Mouse (Mus musculus) hindbrain, embryonic 11.5 days (tissue): ENCODE measurements around the gene Polr3gl. TPM values are rescaled to one million over a fixed set of nuclear protein-coding genes. Genes with fewer than 3 reads are reported as not detected.

Experiments
- ATAC-seq: fragments of 200-750 bp; cut with Nextera tagmentation; 2 replicates; pipeline ENCODE4 v1.8.0; 2017; ENCODE audit warnings: mild to moderate bottlenecking, moderate TSS enrichment, moderate library complexity; ENCODE audit not compliant: low FRiP score
- DNase-seq: peaks from one replicate; pipeline ENCODE4 v3.0.0-alpha.2; 2015; ENCODE audit warnings: low spot score
- H3K27ac ChIP-seq: fragments of 300-500 bp; sonication (generic); 2 replicates; pipeline ENCODE4 v1.5.1; 2014; ENCODE audit warnings: mild to moderate bottlenecking, low read depth, low read length
- H3K27me3 ChIP-seq: fragments of 300-500 bp; sonication (generic); 2 replicates; pipeline ENCODE4 v1.6.1; 2014; ENCODE audit warnings: mild to moderate bottlenecking, low read length, moderate library complexity, mixed read lengths; ENCODE audit not compliant: control insufficient read depth, insufficient read depth
- H3K36me3 ChIP-seq: fragments of 300-500 bp; sonication (generic); 2 replicates; pipeline ENCODE4 v1.6.1; 2014; ENCODE audit warnings: mild to moderate bottlenecking, low read length, moderate library complexity, mixed read lengths; ENCODE audit not compliant: control insufficient read depth, insufficient read depth
- H3K4me1 ChIP-seq: fragments of 300-500 bp; sonication (generic); replicated peaks from 2 replicates; pipeline ENCODE4 v1.6.1; 2014; ENCODE audit warnings: low read length, mixed read lengths; ENCODE audit not compliant: control insufficient read depth, insufficient read depth
- H3K4me2 ChIP-seq: fragments of 300-500 bp; sonication (generic); replicated peaks from 2 replicates; pipeline ENCODE4 v1.6.1; 2014; ENCODE audit warnings: mild to moderate bottlenecking, low read depth, low read length
- H3K4me3 ChIP-seq: fragments of 300-500 bp; sonication (generic); 2 replicates; pipeline ENCODE4 v1.5.1; 2014; ENCODE audit warnings: low read depth, low read length
- H3K9ac ChIP-seq: fragments of 300-500 bp; sonication (generic); 2 replicates; pipeline ENCODE4 v1.6.1; 2014; ENCODE audit warnings: low read depth, low read length
- H3K9me3 ChIP-seq: fragments of 300-500 bp; sonication (generic); 2 replicates; pipeline ENCODE4 v1.6.1; 2016; ENCODE audit warnings: low read length; ENCODE audit not compliant: control insufficient read depth
- WGBS: fragments of 180-500 bp; shearing (Covaris S2); extraction: QIAGEN DNeasy Blood & Tissue Kit; methylation state at CpG from one replicate; pipeline ENCODE4 v1.1.7; 2014; 5-methylcytosine and 5-hydroxymethylcytosine counted together
- polyA plus RNA-seq: library from polyadenylated mRNA; unstranded; fragments of >200 nt; fragmentation: Nextera tagmentation; extraction: Ambion mirVana; gene quantifications from 2 replicates; pipeline ENCODE4 v1.2.1, GENCODE M21; 2014

Gene Polr3gl
- polyA plus RNA-seq, 1 experiment from 2014 or later = 15.4 TPM

DNA sequence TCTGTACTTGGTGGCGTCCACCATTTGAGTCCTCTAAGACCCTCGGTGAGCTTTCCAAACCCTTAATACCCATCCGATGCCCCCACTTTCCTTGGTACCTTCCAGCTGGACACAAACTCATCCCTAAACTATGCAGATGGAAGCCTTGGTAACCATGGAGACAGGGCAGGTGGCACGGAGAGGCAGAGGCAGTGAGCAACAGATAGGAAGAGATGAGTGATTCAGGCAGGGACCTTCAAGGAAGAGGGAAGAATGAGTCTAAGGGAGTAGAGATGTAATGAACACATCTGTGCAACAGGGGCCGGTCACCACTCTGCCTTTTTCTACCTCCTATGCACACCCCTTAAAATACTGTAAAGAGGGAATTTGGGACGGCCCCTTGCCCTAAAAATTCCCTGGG lies 1.7 kb upstream of the Polr3gl start:
- ATAC-seq (no peak), DNase-seq (peak; percentile 18)
- 26% methylated on average over 6 of the region's 6 CpGs for WGBS
- Histone ChIP-seq H3K9me3 (no peaks in the 10 kb centered on the region), H3K9ac (no peak overlapping the region), H3K27ac (no peak overlapping the region), H3K4me1 (peaks cover 19% of the 10 kb centered on the region), H3K4me2 (no peak overlapping the region), H3K36me3 (no peaks in the 10 kb centered on the region), H3K27me3 (peaks cover 16% of the 10 kb centered on the region; the same call in 1 of the 2 replicates), H3K4me3 (no peak overlapping the region)

DNA sequence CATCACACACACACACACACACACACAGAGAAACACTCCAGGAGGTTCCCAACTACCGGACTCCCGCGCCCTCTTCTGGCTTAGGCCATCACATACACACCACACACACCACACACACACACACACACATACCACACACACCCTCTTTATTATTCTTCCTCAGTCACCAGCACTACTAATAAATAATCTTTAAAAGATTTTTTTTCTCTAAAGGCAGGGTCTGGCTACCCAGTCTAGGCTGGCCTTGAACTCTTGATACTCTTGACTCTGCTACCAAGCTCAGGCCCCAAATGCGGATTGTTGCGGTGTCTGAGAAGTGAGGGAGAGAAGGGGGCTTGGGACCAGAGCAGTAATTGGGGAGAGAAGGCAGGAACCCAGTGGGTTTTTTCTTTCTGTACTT lies 870 bp upstream of the Polr3gl start:
- ATAC-seq (no peak), DNase-seq (no peak)
- H3K27me3 ChIP-seq = peaks cover 16% of the 10 kb centered on the region; the same call in 1 of the 2 replicates
- peaks cover 19% of the 10 kb centered on the region for H3K4me1 ChIP-seq
- H3K9me3 ChIP-seq = no peaks in the 10 kb centered on the region
- no peak overlapping the region for H3K4me2 ChIP-seq
- no peak overlapping the region for H3K4me3 ChIP-seq
- H3K36me3 ChIP-seq = no peaks in the 10 kb centered on the region
- H3K9ac ChIP-seq = no peak overlapping the region
- H3K27ac ChIP-seq = no peak overlapping the region
- 79% methylated on average over 5 of the region's 5 CpGs for WGBS

DNA sequence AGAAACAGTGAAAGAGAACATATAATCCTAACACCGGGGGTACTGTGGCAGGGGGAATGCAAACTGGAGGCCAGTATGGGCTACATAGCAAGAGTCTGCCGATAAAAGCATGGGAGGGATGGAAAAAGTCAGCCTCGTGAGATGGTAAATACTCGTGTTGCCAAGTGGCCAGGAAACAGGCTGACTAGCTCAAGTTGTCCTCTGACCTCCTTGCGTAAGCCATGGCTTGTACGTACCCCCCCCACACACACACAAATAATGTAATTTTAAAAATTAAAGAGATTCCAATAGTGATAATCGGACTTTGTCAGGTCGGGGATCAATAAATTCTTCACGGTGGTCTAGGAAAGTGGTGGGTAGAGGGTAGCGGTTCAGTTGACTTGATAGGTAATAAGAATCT lies 607 bp downstream of the Polr3gl start:
- 1% methylated on average over 10 of the region's 10 CpGs for WGBS
- Histone ChIP-seq H3K4me3 (peak overlapping the region; percentile 47), H3K27ac (peak overlapping the region; percentile 51; the same call in 1 of the 2 replicates), H3K4me2 (peak overlapping the region; percentile 62), H3K27me3 (peaks cover 14% of the 10 kb centered on the region; the same call in 1 of the 2 replicates), H3K36me3 (no peaks in the 10 kb centered on the region), H3K9me3 (no peaks in the 10 kb centered on the region), H3K9ac (peak overlapping the region; percentile 54), H3K4me1 (peaks cover 16% of the 10 kb centered on the region)
- peak; percentile 43 for DNase-seq
- ATAC-seq = no peak

DNA sequence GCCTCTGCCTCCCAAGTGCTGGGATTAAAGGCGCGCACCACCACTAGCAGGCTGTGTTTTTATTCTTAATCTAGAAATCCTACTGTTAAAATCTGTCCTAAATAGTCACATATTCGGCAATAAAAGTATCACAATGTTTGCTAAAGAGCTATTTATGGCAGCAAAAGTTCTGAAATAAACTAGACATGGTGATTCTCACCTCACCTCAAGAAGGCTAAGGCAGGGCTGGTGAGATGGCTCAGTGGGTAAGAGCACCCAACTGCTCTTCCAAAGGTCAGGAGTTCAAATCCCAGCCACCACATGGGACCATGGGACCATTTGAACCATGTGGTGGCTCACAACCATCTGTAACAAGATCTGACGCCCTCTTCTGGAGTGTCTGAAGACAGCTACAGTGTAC lies 3.3 kb downstream of the Polr3gl start:
- H3K27ac ChIP-seq = no peak overlapping the region
- H3K4me1 ChIP-seq = no peaks in the 10 kb centered on the region
- peaks cover 2% of the 10 kb centered on the region; the same call in 1 of the 2 replicates for H3K27me3 ChIP-seq
- no peak overlapping the region for H3K9ac ChIP-seq
- 78% methylated on average over 4 of the region's 4 CpGs for WGBS
- no peak overlapping the region for H3K4me3 ChIP-seq
- no peak for ATAC-seq
- no peak for DNase-seq
- H3K9me3 ChIP-seq = no peaks in the 10 kb centered on the region
- no peak overlapping the region for H3K4me2 ChIP-seq
- H3K36me3 ChIP-seq = no peaks in the 10 kb centered on the region

DNA sequence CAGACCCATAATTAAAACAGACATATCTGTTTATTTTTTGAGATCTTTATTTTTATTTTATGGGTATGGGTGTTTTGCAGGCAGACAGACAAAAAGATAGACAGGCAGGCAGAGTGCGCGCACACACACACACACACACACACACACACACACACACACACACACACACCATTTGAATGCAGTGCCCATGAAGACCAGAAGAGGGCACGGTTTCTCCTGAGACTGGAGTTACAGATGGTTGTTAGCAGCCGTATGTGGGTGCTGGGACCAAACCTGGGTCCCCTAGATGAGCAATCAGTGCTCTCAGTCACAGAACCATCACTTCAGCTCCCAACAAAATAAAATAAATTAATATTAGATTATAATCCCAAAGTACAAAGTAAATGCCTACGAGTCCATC lies 10.6 kb downstream of the Polr3gl start:
- ATAC-seq (no peak), DNase-seq (no peak)
- Histone ChIP-seq H3K4me1 (no peaks in the 10 kb centered on the region; the same call in 1 of the 2 replicates), H3K4me2 (no peak overlapping the region), H3K9me3 (no peaks in the 10 kb centered on the region), H3K27me3 (no peaks in the 10 kb centered on the region), H3K9ac (no peak overlapping the region), H3K36me3 (no peaks in the 10 kb centered on the region), H3K4me3 (no peak overlapping the region), H3K27ac (no peak overlapping the region)
- WGBS = 94% methylated on average over 5 of the region's 5 CpGs

DNA sequence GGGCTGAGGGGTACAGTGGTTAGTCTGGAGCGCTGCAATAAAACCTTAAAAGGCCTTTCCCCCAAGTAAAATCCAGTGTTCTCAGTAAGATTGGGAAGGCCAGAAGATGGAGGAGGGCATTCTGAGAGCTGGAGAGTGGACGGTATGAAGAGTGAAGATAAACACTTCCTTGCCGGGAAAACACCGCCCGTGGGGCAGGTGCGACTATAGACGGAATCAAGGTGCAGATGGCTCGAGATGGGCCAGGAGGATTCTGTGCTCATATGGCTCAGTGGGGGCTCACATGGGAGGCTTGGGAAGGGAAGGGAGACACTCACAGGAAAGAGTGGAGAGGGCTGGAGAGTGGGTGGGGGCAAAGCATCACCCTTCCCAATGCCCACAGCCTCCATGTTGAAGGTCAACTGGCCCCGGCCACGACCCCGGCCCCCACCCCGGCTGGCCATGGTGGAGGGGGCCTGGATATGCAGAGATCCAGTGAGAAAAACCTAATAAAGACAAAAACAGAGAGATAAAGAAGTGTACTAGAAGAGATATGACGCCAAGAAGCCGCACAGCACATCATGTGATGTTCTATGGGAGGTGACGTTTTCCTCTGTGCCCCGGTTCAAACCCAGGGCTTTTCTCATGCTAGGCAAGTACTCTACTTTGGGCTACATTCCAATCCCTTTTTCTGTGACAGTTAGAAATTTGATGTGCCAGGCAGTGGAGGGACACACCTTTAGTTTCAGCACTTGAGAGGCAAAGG lies 12.0 kb downstream of the Polr3gl start:
- Histone ChIP-seq H3K27ac (no peak overlapping the region), H3K4me3 (no peak overlapping the region), H3K36me3 (no peaks in the 10 kb centered on the region), H3K27me3 (no peaks in the 10 kb centered on the region), H3K9ac (no peak overlapping the region), H3K4me2 (no peak overlapping the region), H3K9me3 (no peaks in the 10 kb centered on the region), H3K4me1 (peaks cover 2% of the 10 kb centered on the region)
- 84% methylated on average over 16 of the region's 16 CpGs for WGBS
- ATAC-seq (no peak), DNase-seq (no peak)

DNA sequence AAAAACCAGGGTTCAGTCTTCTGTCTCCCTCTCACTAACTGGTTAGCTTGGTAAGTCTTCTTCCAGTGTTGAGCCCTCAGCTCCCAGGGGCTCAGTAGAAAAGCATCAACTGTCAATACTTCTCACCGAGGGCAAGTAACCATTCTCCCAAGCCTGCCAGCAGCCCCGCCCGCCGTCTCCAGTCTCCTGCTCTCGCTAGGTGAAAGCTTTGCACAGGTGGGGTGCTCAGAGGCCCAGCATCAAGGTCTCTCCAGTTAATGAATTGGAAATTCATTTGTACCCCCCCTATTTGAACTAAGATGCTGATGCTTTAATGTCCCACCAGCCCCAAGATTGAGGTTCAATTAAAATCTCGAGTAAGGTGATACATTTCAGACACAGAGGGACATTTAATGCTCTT lies 12.8 kb downstream of the Polr3gl start:
- Histone ChIP-seq H3K4me2 (no peak overlapping the region), H3K27me3 (no peaks in the 10 kb centered on the region), H3K4me1 (peaks cover 3% of the 10 kb centered on the region), H3K27ac (no peak overlapping the region), H3K4me3 (no peak overlapping the region), H3K36me3 (no peaks in the 10 kb centered on the region), H3K9ac (no peak overlapping the region), H3K9me3 (no peaks in the 10 kb centered on the region)
- 43% methylated on average over 6 of the region's 6 CpGs for WGBS
- ATAC-seq (no peak), DNase-seq (no peak)

DNA sequence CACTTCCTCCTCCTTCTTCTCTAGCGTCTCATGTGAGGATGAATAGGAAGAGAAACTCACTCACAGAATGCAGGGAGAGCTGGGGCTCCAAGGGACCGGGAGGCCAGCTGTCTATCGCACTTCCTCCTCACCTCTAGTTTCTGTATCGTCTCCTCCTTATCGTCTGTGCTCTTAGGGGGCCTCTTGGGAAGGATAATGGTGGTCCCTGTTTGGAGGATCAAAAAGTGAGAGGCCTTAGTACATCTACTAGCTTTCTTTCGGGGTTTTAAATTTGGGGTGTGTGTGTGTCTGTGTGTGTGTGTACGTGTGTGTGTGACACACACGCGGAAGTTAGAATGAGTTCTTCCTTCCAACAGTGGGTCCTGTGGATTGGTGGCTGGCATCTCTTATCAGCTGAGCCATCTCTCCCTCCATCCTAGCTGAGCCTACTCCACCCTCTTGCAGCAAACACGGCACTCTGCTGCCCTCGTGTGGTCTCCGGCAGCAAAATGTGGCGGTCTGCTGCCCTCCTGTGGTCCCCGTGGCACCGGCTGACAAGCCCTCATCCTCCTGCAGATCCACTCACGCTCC lies 14.0 kb downstream of the Polr3gl start:
- ATAC-seq (peak; percentile 69), DNase-seq (peak; percentile 96)
- H3K4me3 ChIP-seq = no peak overlapping the region
- H3K9me3 ChIP-seq = no peaks in the 10 kb centered on the region
- no peaks in the 10 kb centered on the region for H3K27me3 ChIP-seq
- H3K9ac ChIP-seq = no peak overlapping the region
- no peaks in the 10 kb centered on the region for H3K36me3 ChIP-seq
- 15% methylated on average over 16 of the region's 16 CpGs for WGBS
- H3K27ac ChIP-seq = no peak overlapping the region
- peak overlapping the region; percentile 14 for H3K4me2 ChIP-seq
- H3K4me1 ChIP-seq = peaks cover 3% of the 10 kb centered on the region

DNA sequence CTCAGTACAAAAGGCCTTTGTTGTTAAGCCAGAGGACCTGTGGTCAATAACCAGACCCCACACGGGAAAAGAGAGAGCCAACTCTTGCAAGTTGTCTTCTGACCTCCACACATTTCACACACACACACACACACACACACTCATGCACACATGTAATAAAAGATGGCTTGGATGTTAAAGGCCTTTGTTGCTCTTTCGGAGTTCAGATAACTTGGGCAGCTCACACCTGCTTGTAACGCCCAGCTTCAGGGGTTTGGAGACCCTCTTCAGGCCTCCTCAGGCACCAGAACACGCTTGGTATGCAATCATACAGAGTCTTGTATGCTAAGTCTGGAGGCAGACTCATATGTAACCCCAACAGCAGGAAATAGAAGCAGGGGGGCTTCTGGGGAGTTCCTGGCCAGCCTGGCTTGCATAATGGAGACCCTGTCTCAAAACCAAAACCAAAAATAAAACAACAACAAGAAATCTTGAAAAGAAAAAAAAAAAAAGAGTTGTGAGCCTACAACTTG lies 14.7 kb downstream of the Polr3gl start:
- no peaks in the 10 kb centered on the region for H3K9me3 ChIP-seq
- no peaks in the 10 kb centered on the region for H3K27me3 ChIP-seq
- no peaks in the 10 kb centered on the region for H3K36me3 ChIP-seq
- ATAC-seq = no peak
- H3K9ac ChIP-seq = no peak overlapping the region
- no peak overlapping the region for H3K4me3 ChIP-seq
- DNase-seq = no peak
- WGBS = 74% methylated on average over 4 of the region's 4 CpGs
- H3K4me1 ChIP-seq = peaks cover 3% of the 10 kb centered on the region
- H3K4me2 ChIP-seq = no peak overlapping the region
- H3K27ac ChIP-seq = no peak overlapping the region
